Mouse (Mus musculus): Measurements from ENCODE around the gene Hsdl1.

The Hsdl1 gene

DNA sequence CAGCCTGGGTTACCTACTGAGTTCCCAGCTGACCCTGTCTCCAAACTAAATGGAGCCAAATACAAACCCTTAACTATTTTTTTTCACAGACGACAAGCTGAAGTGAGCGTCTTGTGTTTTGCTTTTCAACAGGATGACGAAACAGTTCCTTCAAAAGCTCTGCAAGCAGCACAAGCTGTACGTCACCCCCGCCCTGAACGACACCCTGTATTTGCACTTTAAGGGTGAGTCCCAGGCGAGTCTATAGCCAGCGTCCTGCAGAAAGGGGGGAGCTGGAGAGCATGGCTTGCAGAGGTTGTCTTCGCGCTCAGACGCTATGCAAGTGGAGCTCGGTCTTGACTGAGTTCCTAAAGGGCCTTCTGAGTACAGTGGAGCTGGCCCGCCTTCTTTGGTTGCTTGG lies 4.1 kb upstream of the Hsdl1 start:
- DNase-seq (ENCODE audit: low spot score in 2 of 2): no peak

DNA sequence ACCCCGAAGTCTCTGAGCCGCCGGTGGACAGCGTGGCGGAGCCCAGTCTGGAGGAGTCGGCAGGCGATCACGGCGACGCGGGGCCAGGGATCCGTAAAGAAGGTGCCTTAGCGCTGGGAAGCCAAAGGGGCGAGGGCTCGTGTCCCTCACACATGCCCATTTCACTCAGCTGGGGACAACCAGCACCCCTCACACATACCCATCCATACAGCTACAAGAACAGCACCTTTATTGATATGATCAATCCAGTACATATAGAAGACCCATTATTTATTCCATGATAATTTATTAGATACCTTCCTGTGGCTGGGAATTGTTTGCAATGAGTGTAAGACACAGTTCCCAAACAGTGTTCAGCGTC lies 363 bp upstream of the Hsdl1 start:
- DNase-seq (ENCODE audit: low spot score in 2 of 2): no peak

DNA sequence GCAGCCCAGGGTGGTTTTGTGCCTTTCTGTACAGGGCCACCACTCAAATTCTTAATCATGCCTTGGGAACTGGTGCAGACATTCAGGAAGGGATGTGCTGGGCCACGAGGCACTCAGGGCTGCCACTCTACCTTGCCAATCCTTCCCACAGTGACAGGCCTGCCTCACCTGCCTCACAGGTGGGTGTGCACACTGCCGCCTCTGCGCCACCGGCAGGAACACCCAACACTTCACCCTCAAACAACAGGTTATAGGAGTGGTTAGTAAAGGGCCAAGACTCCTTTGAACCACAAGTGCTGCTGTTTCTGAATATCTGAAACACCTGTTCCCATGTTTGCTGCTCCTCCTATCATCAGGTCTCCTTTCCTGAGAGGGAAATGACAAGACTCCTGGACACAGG lies 2.6 kb downstream of the Hsdl1 start:
- DNase-seq (ENCODE audit: low spot score in 2 of 2): no peak

DNA sequence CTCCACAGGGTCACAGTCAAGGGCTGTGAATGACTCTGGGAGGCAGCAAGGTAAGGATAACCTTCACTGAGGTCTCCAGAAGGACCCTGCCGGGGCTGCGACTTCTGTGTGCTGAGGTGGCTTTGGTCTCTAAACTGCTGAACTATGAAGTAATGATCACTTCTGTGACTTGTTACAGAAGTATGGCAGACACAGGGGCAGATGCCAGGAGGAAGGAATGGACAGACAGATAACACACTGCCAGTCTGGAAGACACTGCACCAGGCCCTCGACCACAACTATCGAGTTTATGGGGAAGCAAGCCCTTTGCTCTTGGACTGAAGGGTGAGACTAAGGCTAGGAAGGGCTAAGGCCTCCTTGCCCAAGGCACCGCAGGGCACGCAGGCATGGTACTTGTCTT lies 3.8 kb downstream of the Hsdl1 start:
- DNase-seq (ENCODE audit: low spot score in 2 of 2): no peak

DNA sequence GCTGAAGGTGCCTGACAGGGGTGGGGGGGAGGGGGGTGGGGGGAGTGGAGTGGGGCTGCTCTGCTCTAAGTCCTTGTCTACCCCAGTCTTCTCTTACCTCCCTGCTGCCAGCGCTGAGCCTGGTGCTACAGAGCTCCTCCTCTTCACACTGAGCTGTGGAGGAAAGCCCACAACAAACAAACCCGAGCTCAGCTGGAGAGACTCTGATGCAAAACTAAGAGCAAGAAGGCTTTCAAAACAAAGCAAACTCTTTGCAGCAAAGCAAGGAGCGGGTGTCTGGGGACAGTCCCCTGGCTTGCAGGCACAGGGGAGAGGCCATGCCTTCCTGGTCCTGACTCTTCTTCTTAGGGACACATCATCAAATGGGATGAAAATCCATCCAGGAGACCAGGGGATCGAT lies 5.1 kb downstream of the Hsdl1 start:
- DNase-seq (ENCODE audit: low spot score in 2 of 2): peak; percentile 79 to 84

DNA sequence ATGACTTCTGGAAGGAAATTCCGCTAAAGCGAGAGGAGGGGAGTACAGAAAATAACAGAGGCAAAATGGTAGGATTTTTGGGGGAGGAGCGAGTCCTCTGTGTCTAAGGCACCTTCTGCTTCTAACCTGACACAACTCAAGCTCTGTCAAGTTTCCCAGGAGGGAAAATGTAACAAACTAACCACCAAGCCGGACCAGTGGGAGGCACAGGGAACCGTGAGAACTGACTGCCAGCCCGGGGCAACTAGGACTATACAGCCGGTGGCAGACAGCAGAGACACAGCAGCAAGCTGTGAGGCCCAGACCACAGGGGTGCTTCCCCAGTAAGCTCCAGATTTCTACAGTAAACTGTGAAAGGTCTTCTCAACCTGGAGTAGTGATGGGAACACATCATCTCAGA lies 6.0 kb downstream of the Hsdl1 start:
- peak in 1 of 2 experiments; percentile 32 for DNase-seq (ENCODE audit: low spot score in 2 of 2)

DNA sequence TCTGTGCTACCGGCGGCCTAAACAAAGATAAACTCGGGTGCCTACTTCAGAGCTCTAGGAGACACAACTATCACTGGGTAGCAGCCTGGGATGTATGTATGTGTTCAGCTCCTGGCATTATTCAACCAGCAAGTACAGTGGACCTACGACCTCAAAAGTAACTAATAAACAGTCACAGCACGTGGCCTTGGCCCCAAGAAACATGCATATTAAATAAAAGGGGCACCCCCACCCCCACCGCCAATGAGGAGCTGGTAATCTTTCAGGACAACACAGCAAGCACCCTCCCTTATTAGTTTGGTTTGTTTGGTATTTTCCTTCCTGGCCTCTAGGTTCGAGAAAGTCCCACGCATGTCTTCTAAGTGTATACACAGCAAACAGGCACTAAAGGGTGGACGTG lies 6.7 kb downstream of the Hsdl1 start:
- no peak for DNase-seq (ENCODE audit: low spot score in 2 of 2)

DNA sequence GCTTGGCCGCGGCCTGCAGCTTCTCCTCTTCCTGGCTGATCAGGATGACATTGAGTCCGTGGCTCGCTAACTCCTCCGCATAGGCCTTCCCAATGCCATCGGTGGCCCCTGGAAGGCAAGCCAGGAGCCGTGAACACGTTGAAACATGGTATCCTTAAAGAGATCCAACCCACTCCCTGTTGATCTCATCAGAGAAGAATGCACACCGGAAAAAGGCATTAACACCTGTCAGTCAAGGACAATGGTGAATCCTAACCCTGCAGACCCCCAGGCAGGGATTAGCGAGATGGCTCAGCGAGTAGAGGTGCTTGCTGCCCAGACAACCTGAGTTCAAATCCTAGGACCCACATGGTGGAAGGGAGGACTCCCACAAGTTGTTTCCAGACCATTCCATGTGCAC lies 8.6 kb downstream of the Hsdl1 start:
- no peak for DNase-seq (ENCODE audit: low spot score in 2 of 2)

DNA sequence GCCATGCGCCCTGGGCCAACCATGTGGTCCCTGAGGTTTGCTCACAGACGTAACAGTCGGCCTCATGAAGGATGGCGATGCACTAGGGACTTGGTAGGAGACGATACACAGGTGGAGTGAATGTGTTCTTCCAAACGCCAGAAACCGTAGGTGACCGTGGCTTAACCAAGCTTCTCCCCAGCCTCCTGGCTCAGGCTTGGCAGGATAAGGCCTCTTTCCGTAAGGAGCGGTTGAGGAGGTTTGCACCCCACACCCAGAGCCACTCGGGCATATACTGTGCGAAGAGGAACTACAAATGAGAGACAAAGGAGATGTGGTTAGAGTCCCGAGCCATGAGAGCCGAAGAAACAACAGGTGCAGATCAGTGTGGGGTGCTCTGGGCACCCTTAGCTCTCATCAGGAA lies 11.1 kb downstream of the Hsdl1 start:
- DNase-seq (ENCODE audit: low spot score in 2 of 2): peak; percentile 53 to 54

DNA sequence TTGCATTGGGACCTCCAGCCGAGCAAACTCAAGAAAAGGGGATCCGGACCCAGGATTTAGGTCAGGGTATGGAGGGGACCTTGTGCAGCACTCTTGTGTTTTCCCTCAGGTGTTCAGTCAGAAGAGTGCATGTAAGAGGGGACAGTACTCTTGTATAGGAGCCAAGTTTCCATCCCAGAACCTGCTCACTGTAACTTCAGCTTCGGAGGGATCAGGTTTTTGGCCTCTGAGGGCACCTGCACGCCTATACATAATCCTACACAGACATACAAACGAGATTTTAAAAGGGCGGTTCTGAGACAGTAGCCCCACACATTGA lies 15.6 kb downstream of the Hsdl1 start:
- no peak for DNase-seq (ENCODE audit: low spot score in 2 of 2)

DNA sequence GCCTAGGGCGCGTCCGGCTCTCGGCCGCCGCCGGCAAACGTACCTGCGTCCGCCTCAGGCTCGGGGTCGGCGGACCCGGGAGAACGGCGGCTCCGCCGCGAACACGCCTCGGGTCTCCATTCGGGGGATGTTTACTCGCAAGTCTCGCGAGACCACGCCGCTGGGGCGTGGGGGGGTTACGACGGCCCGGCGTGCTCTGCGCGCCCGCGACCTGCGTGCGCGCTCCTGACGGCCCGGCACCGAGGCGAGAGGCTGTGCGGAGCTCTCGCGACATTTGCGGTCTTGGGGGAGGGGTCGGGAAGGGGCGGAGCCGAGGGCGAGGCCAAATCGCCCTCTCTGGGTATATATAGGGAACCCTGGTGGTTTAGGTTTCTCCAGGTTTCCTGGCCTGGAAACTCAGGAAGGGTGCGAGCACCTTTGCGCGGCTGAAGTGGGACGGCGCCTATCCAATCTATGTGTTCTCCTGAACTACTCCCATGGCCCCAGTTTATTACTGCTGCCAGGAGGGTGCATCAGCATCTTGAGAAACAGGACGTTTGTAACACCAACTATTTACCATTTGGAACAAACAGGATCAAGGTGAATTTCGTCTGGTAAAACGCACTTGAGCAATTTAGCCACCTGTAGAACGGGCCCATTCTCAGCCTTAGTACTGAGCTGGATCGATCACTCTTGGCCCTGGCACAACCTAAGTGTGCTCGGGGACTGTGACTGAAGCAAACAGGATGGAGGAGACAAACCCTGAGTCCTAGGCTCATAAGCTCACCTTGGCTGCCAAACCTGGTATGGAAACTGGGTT lies 16.2 kb downstream of the Hsdl1 start, which contains the start of gene Mbtps1:
Mbtps1 (minus strand) TSS at position 133 of the 799 bp plus-strand sequence.
- DNase-seq (ENCODE audit: low spot score in 2 of 2): peak; percentile 97 to 99

DNA sequence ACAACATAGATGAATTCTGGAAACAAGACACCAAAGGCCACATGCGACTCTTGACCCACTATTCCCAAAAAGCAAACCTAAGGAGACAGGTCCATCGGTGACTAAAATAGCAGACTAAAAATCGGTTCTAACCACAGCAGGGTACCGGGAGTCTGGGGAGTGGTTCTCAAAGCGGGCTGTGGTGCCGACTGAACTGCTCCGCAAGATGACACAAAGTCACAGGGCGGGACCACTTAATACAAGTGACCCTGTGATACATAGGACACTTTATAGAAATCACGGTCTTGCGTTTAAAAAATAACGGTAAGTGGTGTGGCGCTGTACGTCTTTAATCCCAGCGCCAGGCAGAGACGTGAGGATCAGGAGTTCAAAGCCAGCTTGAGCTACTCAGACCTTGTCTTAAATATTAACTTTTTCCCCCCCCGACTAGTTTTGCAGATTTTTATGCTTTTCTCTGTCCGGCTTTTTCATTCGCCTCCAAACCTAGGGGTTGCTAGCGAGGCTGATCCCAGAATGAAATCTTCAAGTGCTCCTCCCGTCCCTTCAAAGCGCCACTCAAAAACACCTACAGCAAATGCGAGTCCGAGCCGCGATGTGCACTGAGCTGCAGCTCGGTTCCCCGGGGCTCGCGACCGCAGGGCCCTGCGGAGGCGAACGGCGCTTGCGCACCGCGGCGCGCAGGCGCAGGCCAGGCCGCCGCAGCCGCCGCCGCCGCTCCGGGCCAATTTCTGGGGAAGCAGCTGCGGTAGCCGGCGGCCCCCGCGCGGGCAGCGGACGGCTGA lies 17.0 kb downstream of the Hsdl1 start:
- peak in 1 of 2 experiments; percentile 81 for DNase-seq (ENCODE audit: low spot score in 2 of 2)

DNA sequence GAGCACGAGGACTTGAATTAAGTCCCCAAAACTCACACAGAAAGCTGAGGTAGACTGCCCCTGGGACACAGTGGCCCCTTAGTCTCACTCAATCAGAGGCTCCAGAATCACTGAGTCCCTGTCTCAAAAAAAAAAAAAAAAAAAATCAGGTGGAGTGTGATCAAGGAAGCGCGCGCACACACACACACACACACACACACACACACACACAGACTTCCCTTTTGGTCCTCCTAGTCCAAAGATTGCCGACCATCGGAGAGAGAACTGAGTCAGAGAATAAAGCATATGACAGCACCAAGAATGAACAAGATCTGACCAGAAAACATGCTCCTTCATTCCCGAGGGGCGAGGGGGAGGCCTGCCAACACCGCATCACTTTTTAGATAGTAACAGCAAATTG lies 17.9 kb downstream of the Hsdl1 start:
- no peak for DNase-seq (ENCODE audit: low spot score in 2 of 2)

DNA sequence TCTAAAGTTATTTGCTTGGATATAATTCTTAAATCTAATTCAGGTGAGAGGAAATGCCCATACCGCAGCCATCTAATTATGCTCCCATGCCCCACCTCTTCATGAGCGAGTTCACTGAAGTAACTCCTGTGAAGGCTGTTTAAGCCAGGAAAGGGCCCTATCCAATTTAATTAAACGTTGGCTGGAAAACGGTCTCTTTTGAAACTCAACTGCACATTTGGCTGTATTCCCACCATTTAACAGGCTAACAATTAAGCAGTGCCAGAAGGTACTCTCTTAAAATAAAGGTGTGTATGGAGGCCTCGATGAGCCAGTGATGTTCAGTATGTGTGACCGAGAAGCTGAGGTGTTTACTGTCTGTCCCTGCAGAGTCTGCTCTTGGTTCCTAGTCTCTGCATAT lies 19.1 kb downstream of the Hsdl1 start:
- no peak for DNase-seq (ENCODE audit: low spot score in 2 of 2)

DNA sequence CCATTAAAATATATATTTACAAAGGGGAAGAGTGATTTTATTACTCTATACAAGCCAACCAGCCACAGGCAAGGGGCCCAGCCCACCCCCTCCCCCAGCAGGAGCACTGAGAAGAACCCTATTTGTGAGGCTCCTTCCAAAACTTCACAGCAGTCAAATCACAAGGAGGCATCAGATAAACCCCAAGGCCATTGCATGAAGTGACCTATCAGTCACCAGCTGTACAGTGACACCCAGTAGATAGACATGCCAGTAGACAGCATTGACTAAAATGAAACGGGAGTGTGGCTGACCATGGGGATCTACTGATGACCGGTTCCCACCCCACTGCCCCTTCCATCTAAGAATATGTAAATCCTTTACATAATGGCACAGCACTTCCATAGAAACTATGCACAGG lies 22.0 kb downstream of the Hsdl1 start:
- DNase-seq (ENCODE audit: low spot score in 2 of 2): no peak

DNA sequence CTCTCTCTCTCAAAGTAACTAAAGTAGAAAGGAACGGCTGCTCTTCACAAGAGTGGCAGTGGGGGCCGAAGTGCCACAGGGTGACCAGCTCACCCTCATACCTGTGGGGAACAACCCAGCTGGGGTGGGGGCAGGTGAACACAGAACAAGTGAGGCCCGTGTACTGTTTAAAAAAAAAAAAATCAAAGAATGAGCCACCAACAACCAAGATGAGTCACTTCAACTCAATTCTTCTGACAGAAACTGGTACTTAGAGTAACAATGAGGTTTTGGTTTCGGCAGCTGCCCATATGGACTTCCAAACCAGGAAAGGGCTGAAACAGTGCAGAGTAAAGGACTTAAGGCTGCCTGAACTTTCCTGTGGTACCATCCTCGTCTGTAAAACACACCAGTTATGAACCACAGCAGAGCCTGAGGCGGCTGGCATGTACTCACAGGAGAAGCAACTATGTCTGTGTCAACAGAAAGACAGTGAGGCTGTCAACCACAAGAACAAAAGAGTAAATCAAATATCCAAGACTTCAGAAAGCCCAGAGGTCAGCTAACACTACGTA lies 26.3 kb downstream of the Hsdl1 start:
- no peak for DNase-seq (ENCODE audit: low spot score in 2 of 2)

DNA sequence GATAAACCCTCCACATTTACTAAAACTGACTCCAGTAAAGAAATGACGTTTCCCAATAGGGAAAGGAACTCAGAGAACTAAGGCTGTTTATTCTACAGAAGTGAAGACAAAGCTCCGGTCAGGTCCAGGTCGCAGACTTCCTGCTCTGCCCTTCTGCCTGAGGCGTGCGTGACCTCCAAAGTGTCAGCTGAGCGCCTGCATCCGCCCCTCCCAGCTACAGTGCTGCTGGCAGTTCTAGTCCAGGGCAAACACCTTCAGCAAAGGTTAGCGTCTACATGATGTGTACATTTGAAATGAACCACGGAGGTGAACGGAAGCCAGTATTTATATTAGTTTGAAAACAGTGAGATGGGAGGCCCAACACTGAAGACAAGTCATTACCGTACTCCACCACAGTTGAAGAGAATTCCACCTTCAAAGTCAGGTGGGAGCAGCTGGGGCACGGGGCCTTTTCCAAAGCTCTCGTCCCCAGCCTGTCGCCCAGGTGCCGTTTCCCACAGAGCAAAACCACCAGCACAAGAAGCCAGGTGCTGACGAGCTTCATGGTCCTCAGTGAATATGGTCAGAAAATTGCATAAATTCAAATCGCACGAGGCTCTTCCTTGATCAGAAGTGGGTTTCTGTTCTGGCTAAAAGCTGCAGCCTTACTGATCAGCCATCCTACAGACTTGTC lies 27.8 kb downstream of the Hsdl1 start:
- no peak for DNase-seq (ENCODE audit: low spot score in 2 of 2)

DNA sequence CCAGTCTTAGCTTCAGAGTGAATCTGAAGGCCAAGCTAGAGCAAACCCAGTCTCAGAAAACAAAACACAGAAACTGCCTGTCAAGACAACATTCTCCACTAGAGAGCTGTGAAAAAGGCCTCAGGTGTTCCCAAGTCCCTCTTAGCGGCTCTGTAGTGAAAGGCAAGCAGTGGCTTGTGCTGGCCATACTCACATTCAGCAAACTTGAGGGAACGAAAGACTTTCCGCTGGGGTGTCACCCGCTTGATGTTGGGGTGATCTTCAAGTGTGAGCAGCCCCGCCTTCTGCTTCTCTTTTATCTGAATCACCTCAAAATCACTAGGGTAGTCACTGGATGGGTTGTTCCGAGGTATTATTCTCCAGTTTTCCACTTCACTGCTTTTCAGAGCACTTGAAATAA lies 29.2 kb downstream of the Hsdl1 start:
- DNase-seq (ENCODE audit: low spot score in 2 of 2): no peak

DNA sequence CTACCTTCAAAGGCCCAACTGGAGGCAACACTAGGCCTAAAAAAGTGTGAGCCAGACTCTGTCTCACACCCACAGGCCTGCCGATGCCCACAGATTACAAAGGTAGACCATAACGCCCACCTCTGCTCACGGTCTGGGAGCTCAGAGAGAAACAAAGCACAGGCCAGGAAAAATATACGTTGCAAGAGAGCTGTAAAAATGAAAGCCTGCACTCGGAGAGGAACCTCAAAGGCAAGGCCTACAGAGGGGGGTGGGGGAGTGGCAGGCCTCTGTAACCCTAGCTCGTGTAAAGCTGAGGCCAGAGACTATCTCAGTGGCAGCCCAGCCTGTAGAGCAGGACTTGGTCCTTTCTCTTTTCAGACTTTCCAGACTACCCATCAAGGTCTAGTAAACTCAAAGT lies 29.8 kb downstream of the Hsdl1 start:
- DNase-seq (ENCODE audit: low spot score in 2 of 2): no peak

DNA sequence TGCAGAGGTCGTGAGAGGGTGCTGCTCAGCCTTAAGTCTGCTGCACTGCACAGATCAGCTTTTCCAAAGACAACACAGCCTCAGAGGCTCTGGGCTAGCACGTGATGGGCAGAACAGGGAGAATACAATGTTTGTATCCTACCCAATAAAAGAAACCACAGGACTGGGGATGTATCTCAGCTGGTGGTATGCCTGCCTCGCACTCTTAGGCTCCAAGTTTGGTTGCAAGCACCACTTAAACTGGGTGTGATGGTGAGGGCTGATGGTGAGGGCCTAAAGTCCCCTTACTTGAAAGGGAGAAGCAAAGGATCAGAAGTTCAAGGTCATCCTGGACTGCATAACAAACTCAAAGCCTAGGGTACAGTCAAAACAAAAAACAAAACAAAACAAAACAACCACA lies 30.4 kb downstream of the Hsdl1 start:
- no peak for DNase-seq (ENCODE audit: low spot score in 2 of 2)

DNA sequence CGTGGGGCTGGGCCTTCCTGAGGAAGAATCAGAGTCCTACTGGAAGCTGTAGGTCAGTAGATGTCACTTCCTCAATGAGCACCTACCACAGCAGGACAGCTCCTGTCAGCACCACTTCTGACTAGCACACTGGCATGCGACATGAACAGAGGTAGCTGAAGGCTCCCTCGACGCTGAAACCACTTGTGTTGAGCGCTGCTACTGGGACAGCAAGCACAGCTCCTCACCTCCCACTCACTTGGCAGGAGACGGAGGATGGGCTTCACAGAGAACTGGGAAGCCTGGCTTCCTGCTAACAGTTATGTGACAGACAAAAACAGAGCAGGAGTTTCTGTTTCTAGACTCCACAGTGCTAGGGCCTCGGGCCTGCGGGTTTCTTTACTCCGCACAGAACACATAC lies 43.0 kb downstream of the Hsdl1 start:
- no peak for DNase-seq (ENCODE audit: low spot score in 2 of 2)

DNA sequence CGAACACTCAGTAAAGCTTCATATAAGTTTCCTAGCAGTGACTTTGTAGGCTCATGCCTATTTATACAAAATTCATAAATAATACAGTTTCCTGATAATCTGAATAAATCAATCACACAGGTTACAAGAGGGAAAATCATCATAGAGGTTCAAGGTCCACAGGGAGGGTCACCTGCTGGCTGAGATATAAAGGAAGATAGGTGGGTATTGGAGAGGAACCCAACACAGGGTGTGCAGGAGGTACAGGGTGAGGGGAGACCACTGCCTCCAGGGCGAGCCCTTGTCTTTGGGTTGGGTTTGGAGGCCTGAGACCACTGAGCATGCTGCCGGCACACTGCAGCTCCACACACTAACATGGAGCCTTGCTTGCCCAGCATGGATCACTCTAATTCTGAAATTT lies 43.6 kb downstream of the Hsdl1 start:
- no peak for DNase-seq (ENCODE audit: low spot score in 2 of 2)

DNA sequence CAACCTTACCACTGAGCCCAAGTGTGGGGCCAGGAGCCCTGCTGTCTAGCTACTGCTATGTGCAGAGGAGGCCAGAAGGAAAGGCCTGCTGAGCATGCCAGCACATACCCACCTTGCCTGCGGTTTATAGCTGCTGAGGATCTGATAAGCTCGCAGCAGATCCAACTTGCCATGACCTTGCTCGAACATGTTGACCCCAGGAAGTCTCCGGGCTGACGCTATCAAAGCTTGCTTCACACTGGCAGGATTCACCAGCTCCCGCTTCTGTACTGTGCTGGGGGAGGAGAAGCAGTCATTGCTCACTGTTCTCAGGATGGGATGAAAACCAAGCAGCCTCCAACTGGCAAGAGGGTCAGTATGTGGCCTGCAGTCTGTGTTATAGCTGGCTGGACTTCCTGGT lies 44.0 kb downstream of the Hsdl1 start:
- DNase-seq (ENCODE audit: low spot score in 2 of 2): no peak

Data from thymus, postnatal 10 days (tissue).